Mouse (Mus musculus) embryonic facial prominence, embryonic 12.5 days (tissue): Measurements from ENCODE around the gene Dcp1a. TPM values are rescaled to one million over a fixed set of nuclear protein-coding genes. Genes with fewer than 3 reads are reported as not detected.

Experiments
- ATAC-seq: fragments of 200-750 bp; cut with Nextera tagmentation; 2 replicates; pipeline ENCODE4 v1.8.0; 2017; ENCODE audit not compliant: insufficient number of reproducible peaks, insufficient read depth, low FRiP score, low TSS enrichment
- H3K27ac ChIP-seq: fragments of 300-500 bp; sonication (generic); 2 replicates; pipeline ENCODE4 v1.5.1; 2016; ENCODE audit warnings: mild to moderate bottlenecking
- H3K27me3 ChIP-seq: fragments of 300-500 bp; sonication (generic); 2 replicates; pipeline ENCODE4 v1.6.1; 2016; ENCODE audit warnings: mild to moderate bottlenecking, moderate library complexity
- H3K36me3 ChIP-seq: fragments of 300-500 bp; sonication (generic); 2 replicates; pipeline ENCODE4 v1.6.1; 2016; ENCODE audit warnings: mild to moderate bottlenecking
- H3K4me1 ChIP-seq: fragments of 300-500 bp; sonication (generic); 2 replicates; pipeline ENCODE4 v1.6.1; 2016
- H3K4me2 ChIP-seq: fragments of 300-500 bp; sonication (generic); replicated peaks from 2 replicates; pipeline ENCODE4 v1.6.1; 2016; ENCODE audit warnings: mild to moderate bottlenecking, moderate library complexity
- H3K4me3 ChIP-seq: fragments of 300-500 bp; sonication (generic); 2 replicates; pipeline ENCODE4 v1.5.1; 2016; ENCODE audit warnings: mild to moderate bottlenecking
- H3K9ac ChIP-seq: fragments of 300-500 bp; sonication (generic); 2 replicates; pipeline ENCODE4 v1.6.1; 2016; ENCODE audit warnings: mild to moderate bottlenecking, moderate library complexity
- H3K9me3 ChIP-seq: fragments of 300-500 bp; sonication (generic); 2 replicates; pipeline ENCODE4 v1.6.1; 2016; ENCODE audit warnings: mild to moderate bottlenecking, moderate library complexity
- WGBS: fragments of 180-500 bp; shearing (Covaris S2); methylation state at CpG from one replicate; pipeline ENCODE4 v1.1.7; 2016; 5-methylcytosine and 5-hydroxymethylcytosine counted together
- polyA plus RNA-seq: library from polyadenylated mRNA; unstranded; fragments of >200 nt; fragmentation: Nextera tagmentation; extraction: Ambion mirVana; gene quantifications from 2 replicates; pipeline ENCODE4 v1.2.1, GENCODE M21; 2016

The Dcp1a gene
- polyA plus RNA-seq, 1 experiment from 2014 or later: 35.2 TPM

- Histone ChIP-seq H3K27ac (no peak overlapping the region), H3K9ac (no peak overlapping the region), H3K4me3 (no peak overlapping the region), H3K9me3 (no peaks in the 10 kb centered on the region), H3K4me2 (no peak overlapping the region), H3K27me3 (no peaks in the 10 kb centered on the region; the same call in 1 of the 2 replicates), H3K36me3 (no peaks in the 10 kb centered on the region), H3K4me1 (no peaks in the 10 kb centered on the region)
- 79% methylated on average over 4 of the region's 4 CpGs for WGBS
- no peak for ATAC-seq
Measured at GRCm38 (mm10) chr14:30463312-30463711, 16.0 kb upstream of the Dcp1a start.

- no peak overlapping the region for H3K9ac ChIP-seq
- no peaks in the 10 kb centered on the region; the same call in 1 of the 2 replicates for H3K4me1 ChIP-seq
- H3K27me3 ChIP-seq: no peaks in the 10 kb centered on the region
- H3K36me3 ChIP-seq: no peaks in the 10 kb centered on the region
- 59% methylated on average over 5 of the region's 5 CpGs for WGBS
- ATAC-seq: no peak
- H3K4me2 ChIP-seq: no peak overlapping the region
- H3K4me3 ChIP-seq: no peak overlapping the region
- no peaks in the 10 kb centered on the region for H3K9me3 ChIP-seq
- no peak overlapping the region for H3K27ac ChIP-seq
Measured at GRCm38 (mm10) chr14:30473605-30474004, 5.7 kb upstream of the Dcp1a start.

DNA sequence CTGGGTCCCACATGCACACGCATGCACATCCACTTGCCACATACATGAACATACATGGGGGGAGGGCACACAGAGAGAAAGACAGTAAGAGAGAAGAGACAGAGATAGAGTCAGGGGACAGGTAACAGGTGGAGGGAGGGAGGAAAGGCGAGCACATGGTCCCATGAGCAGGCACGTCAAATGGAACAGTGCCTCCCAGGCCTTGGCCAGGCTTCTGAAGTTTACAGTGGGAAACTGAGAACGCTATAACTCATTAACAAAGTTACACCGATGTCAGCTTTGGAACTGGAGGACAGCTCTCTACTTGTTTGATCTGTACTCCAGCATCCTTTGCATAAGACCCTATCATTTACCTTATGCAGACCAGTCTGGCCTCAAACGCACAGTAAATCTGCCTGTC is 4.9 kb upstream of the Dcp1a start:
- Histone ChIP-seq H3K36me3 (no peaks in the 10 kb centered on the region), H3K4me1 (no peaks in the 10 kb centered on the region; the same call in 1 of the 2 replicates), H3K9me3 (no peaks in the 10 kb centered on the region), H3K4me3 (no peak overlapping the region), H3K27ac (no peak overlapping the region), H3K27me3 (no peaks in the 10 kb centered on the region), H3K9ac (no peak overlapping the region), H3K4me2 (no peak overlapping the region)
- WGBS: 84% methylated on average over 6 of the region's 6 CpGs
- no peak for ATAC-seq

- H3K4me2 ChIP-seq: no peak within 1 kb of the TSS
- no peak within 1 kb of the TSS for H3K4me3 ChIP-seq
- no peaks in the 10 kb centered on the region for H3K9me3 ChIP-seq
- H3K27ac ChIP-seq: no peak within 1 kb of the TSS
- ATAC-seq: no peak
- H3K36me3 ChIP-seq: peaks cover 59% of the 10 kb centered on the region
- no peaks in the 10 kb centered on the region for H3K27me3 ChIP-seq
- H3K4me1 ChIP-seq: no peaks in the 10 kb centered on the region
- WGBS: 91% methylated on average over 9 of the region's 9 CpGs
- H3K9ac ChIP-seq: no peak within 1 kb of the TSS
Measured at GRCm38 (mm10) chr14:30491342-30491741, 12.0 kb downstream of the Dcp1a start, which contains the start of gene Cacna1d. TSS of gene Cacna1d (minus strand) at chr14:30491455.

DNA sequence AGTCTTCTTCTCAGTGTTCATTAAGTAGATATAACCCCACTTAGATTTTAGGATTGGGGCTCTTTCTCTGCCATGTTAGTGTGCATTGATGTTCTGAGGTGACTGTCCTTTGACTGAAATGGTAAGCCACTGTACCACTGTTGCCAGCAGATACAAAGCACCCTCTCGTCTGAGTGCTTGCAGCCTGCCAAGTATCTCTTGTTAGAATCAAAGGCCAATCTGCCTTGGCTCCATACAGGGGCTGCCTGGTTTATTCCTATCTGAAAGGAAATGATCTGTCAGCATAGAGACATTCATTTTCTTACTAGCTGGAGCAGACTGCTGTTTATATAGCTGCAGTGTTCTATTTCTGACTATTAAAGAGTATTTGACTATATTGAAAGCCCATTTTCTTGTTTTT is 13.9 kb downstream of the Dcp1a start:
- Histone ChIP-seq H3K9me3 (no peaks in the 10 kb centered on the region), H3K27ac (no peak overlapping the region), H3K4me2 (no peak overlapping the region), H3K27me3 (no peaks in the 10 kb centered on the region), H3K36me3 (peaks cover 50% of the 10 kb centered on the region), H3K4me1 (no peaks in the 10 kb centered on the region), H3K9ac (no peak overlapping the region), H3K4me3 (no peak overlapping the region)
- no peak for ATAC-seq
- WGBS: 86% methylated on average over 1 of the region's 1 CpGs

DNA sequence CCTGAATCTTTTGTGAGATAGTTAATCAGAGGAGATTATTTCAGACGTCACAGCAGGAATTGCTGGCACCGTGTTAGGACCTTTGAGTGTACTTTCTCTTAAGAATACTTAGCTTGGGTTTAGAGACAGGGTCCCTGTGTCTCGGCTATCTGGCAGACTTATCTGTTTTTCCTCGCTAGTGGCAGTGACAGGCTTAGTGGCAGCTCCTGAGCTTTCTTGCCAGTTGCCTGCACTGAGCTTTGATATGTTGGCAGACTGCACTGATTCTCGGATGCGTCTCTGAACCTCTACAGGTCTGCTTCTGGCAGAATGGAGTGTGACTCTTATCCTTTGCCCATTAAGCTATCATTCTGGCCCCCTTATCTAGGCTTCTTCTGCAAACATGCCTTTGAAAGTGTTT is 15.7 kb downstream of the Dcp1a start:
- 79% methylated on average over 6 of the region's 6 CpGs for WGBS
- no peak overlapping the region for H3K4me3 ChIP-seq
- H3K36me3 ChIP-seq: peaks cover 51% of the 10 kb centered on the region
- no peaks in the 10 kb centered on the region for H3K4me1 ChIP-seq
- H3K9me3 ChIP-seq: no peaks in the 10 kb centered on the region
- H3K9ac ChIP-seq: no peak overlapping the region
- H3K27me3 ChIP-seq: no peaks in the 10 kb centered on the region
- no peak for ATAC-seq
- no peak overlapping the region for H3K27ac ChIP-seq
- H3K4me2 ChIP-seq: no peak overlapping the region

DNA sequence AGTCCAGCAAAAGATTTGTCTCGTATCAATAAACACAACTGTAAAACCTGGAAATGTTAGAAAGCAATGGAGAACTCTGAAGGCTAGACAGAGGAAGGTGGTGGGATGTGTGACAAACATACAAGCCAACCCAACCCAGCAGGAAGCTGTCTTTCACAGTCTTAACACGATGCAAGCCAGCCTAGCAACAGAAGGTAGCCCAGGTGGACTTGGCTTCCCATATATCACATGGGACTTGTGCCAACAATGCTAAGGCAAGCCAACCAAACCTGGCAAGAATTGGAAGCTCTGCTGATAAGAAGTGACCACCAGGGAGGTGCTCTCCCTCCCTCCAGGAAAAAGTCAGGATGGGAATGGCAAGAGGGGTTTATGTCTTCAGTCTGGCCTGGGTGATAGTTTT is 18.9 kb downstream of the Dcp1a start:
- Histone ChIP-seq H3K9me3 (no peaks in the 10 kb centered on the region), H3K36me3 (peaks cover 45% of the 10 kb centered on the region), H3K27me3 (no peaks in the 10 kb centered on the region), H3K27ac (no peak overlapping the region), H3K4me2 (no peak overlapping the region), H3K4me1 (no peaks in the 10 kb centered on the region), H3K4me3 (no peak overlapping the region), H3K9ac (no peak overlapping the region)
- 89% methylated on average over 2 of the region's 2 CpGs for WGBS
- ATAC-seq: no peak

DNA sequence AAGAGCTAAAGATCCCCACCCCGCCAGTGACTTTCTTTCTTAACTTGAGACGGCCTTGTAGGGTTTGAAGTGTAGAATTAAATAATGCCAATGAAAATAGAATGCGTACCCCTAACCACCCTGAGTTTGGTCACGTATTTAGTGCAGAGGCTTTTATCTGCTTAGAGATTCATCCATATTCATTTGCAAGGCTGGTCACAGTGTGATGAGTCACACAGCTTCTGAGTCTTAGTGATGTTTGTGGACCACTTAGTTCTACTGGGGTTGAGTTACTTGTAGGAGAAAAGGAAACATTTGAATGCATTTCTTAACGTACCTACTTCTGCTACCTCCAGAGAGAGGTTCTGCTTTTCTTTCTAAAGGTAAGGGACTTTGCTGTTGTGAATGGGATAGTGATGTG is 25.7 kb downstream of the Dcp1a start:
- Histone ChIP-seq H3K4me1 (no peaks in the 10 kb centered on the region), H3K4me2 (no peak overlapping the region), H3K27ac (no peak overlapping the region), H3K36me3 (peaks cover 66% of the 10 kb centered on the region), H3K27me3 (no peaks in the 10 kb centered on the region), H3K9ac (no peak overlapping the region), H3K4me3 (no peak overlapping the region), H3K9me3 (no peaks in the 10 kb centered on the region)
- WGBS: 91% methylated on average over 5 of the region's 5 CpGs
- ATAC-seq: no peak

DNA sequence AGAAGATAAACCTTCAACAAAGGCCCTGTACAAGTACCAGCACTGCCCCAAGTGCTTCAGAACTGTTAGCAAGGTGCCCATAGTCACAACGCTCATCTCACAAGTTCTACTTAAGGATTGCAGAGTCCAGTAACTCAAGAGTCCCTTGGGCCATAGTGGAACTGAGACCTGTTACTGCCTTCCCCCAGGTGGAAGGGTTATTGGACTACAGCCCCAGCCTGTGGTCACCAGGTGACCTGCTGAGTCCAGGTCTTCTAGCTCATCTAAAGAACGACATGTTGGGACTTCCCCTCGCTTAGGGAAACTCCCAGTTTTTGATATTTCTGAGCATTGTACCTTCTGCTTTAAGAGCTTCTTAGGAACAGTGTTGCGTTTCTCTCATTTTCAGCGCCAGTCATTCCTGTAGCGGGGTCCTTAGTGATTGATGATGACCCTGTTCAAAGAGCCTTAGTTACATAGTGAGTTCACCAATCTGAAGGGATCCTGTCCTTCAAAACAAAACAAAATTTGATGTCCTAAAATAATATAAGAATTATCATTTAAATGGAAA is 31.0 kb downstream of the Dcp1a start:
- Histone ChIP-seq H3K36me3 (peaks cover 65% of the 10 kb centered on the region), H3K27me3 (no peaks in the 10 kb centered on the region), H3K4me2 (no peak overlapping the region), H3K27ac (no peak overlapping the region), H3K9me3 (no peaks in the 10 kb centered on the region), H3K9ac (no peak overlapping the region), H3K4me3 (no peak overlapping the region), H3K4me1 (no peaks in the 10 kb centered on the region)
- ATAC-seq: no peak
- 94% methylated on average over 6 of the region's 6 CpGs for WGBS

DNA sequence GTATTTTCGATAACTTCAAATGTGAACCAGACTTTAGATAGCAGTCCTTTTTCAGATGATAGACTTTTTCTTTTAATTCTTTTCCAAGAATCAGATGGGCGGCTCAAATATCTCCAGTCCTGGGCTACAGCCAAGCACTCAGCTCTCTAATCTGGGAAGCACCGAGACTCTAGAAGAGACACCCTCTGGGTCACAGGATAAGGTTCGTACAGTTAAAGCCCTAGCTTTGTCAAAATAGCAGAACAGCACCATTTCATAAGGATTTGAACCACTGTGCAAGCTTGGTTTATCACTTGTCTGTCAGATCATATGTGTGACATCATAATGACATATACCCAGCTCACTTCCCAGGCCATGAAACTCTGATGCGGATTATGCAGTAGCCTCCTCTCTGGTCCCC is 33.6 kb downstream of the Dcp1a start:
- no peaks in the 10 kb centered on the region for H3K9me3 ChIP-seq
- WGBS: 90% methylated on average over 5 of the region's 5 CpGs

GRCm38 (mm10) chr14:30515931-30516723 is 36.8 kb downstream of the Dcp1a start:
- Histone ChIP-seq H3K27me3 (no peaks in the 10 kb centered on the region), H3K4me2 (no peak overlapping the region), H3K9ac (no peak overlapping the region), H3K4me3 (no peak overlapping the region), H3K27ac (no peak overlapping the region), H3K36me3 (peaks cover 61% of the 10 kb centered on the region), H3K9me3 (no peaks in the 10 kb centered on the region), H3K4me1 (no peaks in the 10 kb centered on the region)
- ATAC-seq: no peak
- 90% methylated on average over 13 of the region's 13 CpGs for WGBS

More for the DNA sequence above, 33.6 kb downstream of the Dcp1a start:
- peaks cover 50% of the 10 kb centered on the region for H3K36me3 ChIP-seq
- H3K4me2 ChIP-seq: no peak overlapping the region
- no peak overlapping the region for H3K9ac ChIP-seq
- ATAC-seq: no peak
- H3K27ac ChIP-seq: no peak overlapping the region
- H3K27me3 ChIP-seq: no peaks in the 10 kb centered on the region
- H3K4me1 ChIP-seq: no peaks in the 10 kb centered on the region
- H3K4me3 ChIP-seq: no peak overlapping the region

- no peaks in the 10 kb centered on the region for H3K4me1 ChIP-seq
- H3K4me2 ChIP-seq: no peak overlapping the region
- H3K36me3 ChIP-seq: peaks cover 71% of the 10 kb centered on the region
- H3K27me3 ChIP-seq: no peaks in the 10 kb centered on the region
- no peaks in the 10 kb centered on the region for H3K9me3 ChIP-seq
- ATAC-seq: no peak
- 88% methylated on average over 5 of the region's 5 CpGs for WGBS
- H3K27ac ChIP-seq: no peak overlapping the region
- H3K9ac ChIP-seq: no peak overlapping the region
- H3K4me3 ChIP-seq: no peak overlapping the region
Measured at GRCm38 (mm10) chr14:30519323-30519722, 40.0 kb downstream of the Dcp1a start.
